Mouse (Mus musculus): ENCODE measurements around the gene Cd200r2.
"Not testable (repeated sequence)": the region's sequence is repeated elsewhere in the genome, so short reads cannot be mapped to it uniquely, and the experiment has no call there.

Gene Cd200r2

GRCm38 (mm10) chr16:44866797-44867196 is at the start of gene Cd200r2:
TSS of gene Cd200r2 (plus strand) at chr16:44867097.
- Histone ChIP-seq H3K27me3 (ENCODE audit: insufficient read depth, low read length) (no peaks in the 10 kb centered on the region), H3K9me3 (ENCODE audit: low read length) (peaks cover 14% of the 10 kb centered on the region), H3K4me3 (replicated peaks; ENCODE audit: low read length) (no peak within 1 kb of the TSS), H3K4me1 (replicated peaks; ENCODE audit: low read depth, low read length) (no peaks in the 10 kb centered on the region), H3K36me3 (ENCODE audit: insufficient read depth, low read length) (no peaks in the 10 kb centered on the region)
- no peak for TF ChIP-seq CTCF (conservative IDR thresholded peaks at IDR 0.05; ENCODE audit: low read length)
- TF ChIP-seq POU5F1 (IDR thresholded peaks at IDR 0.05; ENCODE audit: borderline replicate concordance, low read length), result no peak

- H3K27me3 ChIP-seq (ENCODE audit: insufficient read depth, low read length), result no peaks in the 10 kb centered on the region
- no peaks in the 10 kb centered on the region for H3K9me3 ChIP-seq (ENCODE audit: low read length)
- TF ChIP-seq POU5F1 (IDR thresholded peaks at IDR 0.05; ENCODE audit: borderline replicate concordance, low read length), result no peak
- TF ChIP-seq CTCF (conservative IDR thresholded peaks at IDR 0.05; ENCODE audit: low read length), result no peak
- TF ChIP-seq NANOG (IDR thresholded peaks at IDR 0.05; ENCODE audit: borderline replicate concordance, low read length), result no peak
- no peaks in the 10 kb centered on the region for H3K4me1 ChIP-seq (replicated peaks; ENCODE audit: low read depth, low read length)
- H3K4me3 ChIP-seq (replicated peaks; ENCODE audit: low read length), result no peak overlapping the region
- H3K36me3 ChIP-seq (ENCODE audit: insufficient read depth, low read length), result no peaks in the 10 kb centered on the region
Observed at GRCm38 (mm10) chr16:44818010-44818409, 48.9 kb upstream of the Cd200r2 start.

GRCm38 (mm10) chr16:44820545-44820944 is 46.4 kb upstream of the Cd200r2 start:
- peaks cover 10% of the 10 kb centered on the region for H3K9me3 ChIP-seq (ENCODE audit: low read length)
- no peaks in the 10 kb centered on the region for H3K27me3 ChIP-seq (ENCODE audit: insufficient read depth, low read length)
- no peak overlapping the region for H3K4me3 ChIP-seq (replicated peaks; ENCODE audit: low read length)
- TF ChIP-seq POU5F1 (IDR thresholded peaks at IDR 0.05; ENCODE audit: borderline replicate concordance, low read length), result no peak
- TF ChIP-seq CTCF (conservative IDR thresholded peaks at IDR 0.05; ENCODE audit: low read length), result no peak
- TF ChIP-seq NANOG (IDR thresholded peaks at IDR 0.05; ENCODE audit: borderline replicate concordance, low read length), result no peak
- H3K36me3 ChIP-seq (ENCODE audit: insufficient read depth, low read length), result no peaks in the 10 kb centered on the region
- no peaks in the 10 kb centered on the region for H3K4me1 ChIP-seq (replicated peaks; ENCODE audit: low read depth, low read length)

- H3K27me3 ChIP-seq (ENCODE audit: insufficient read depth, low read length), result no peaks in the 10 kb centered on the region
- no peak overlapping the region for H3K4me3 ChIP-seq (replicated peaks; ENCODE audit: low read length)
- no peaks in the 10 kb centered on the region for H3K4me1 ChIP-seq (replicated peaks; ENCODE audit: low read depth, low read length)
- no peaks in the 10 kb centered on the region for H3K36me3 ChIP-seq (ENCODE audit: insufficient read depth, low read length)
- TF ChIP-seq NANOG (IDR thresholded peaks at IDR 0.05; ENCODE audit: borderline replicate concordance, low read length) (no peak), CTCF (conservative IDR thresholded peaks at IDR 0.05; ENCODE audit: low read length) (no peak), POU5F1 (IDR thresholded peaks at IDR 0.05; ENCODE audit: borderline replicate concordance, low read length) (no peak)
- no peaks in the 10 kb centered on the region; the same call in 1 of the 2 replicates for H3K9me3 ChIP-seq (ENCODE audit: low read length)
Observed at GRCm38 (mm10) chr16:44832286-44832685, 34.6 kb upstream of the Cd200r2 start.

GRCm38 (mm10) chr16:44833189-44833588 is 33.7 kb upstream of the Cd200r2 start:
- H3K4me3 ChIP-seq (replicated peaks; ENCODE audit: low read length); H3K36me3 ChIP-seq (ENCODE audit: insufficient read depth, low read length); H3K9me3 ChIP-seq (ENCODE audit: low read length); H3K27me3 ChIP-seq (ENCODE audit: insufficient read depth, low read length); H3K4me1 ChIP-seq (replicated peaks; ENCODE audit: low read depth, low read length): not testable (repeated sequence)

- Histone ChIP-seq H3K4me1 (replicated peaks; ENCODE audit: low read depth, low read length) (no peaks in the 10 kb centered on the region), H3K36me3 (ENCODE audit: insufficient read depth, low read length) (no peaks in the 10 kb centered on the region), H3K27me3 (ENCODE audit: insufficient read depth, low read length) (no peaks in the 10 kb centered on the region), H3K9me3 (ENCODE audit: low read length) (no peaks in the 10 kb centered on the region), H3K4me3 (replicated peaks; ENCODE audit: low read length) (no peak overlapping the region)
- no peak for TF ChIP-seq NANOG (IDR thresholded peaks at IDR 0.05; ENCODE audit: borderline replicate concordance, low read length)
- no peak for TF ChIP-seq POU5F1 (IDR thresholded peaks at IDR 0.05; ENCODE audit: borderline replicate concordance, low read length)
- no peak for TF ChIP-seq CTCF (conservative IDR thresholded peaks at IDR 0.05; ENCODE audit: low read length)
Observed at GRCm38 (mm10) chr16:44875178-44875577, 8.3 kb downstream of the Cd200r2 start.

- Histone ChIP-seq H3K36me3 (ENCODE audit: insufficient read depth, low read length) (no peaks in the 10 kb centered on the region), H3K4me1 (replicated peaks; ENCODE audit: low read depth, low read length) (no peaks in the 10 kb centered on the region), H3K4me3 (replicated peaks; ENCODE audit: low read length) (no peak overlapping the region), H3K9me3 (ENCODE audit: low read length) (no peaks in the 10 kb centered on the region), H3K27me3 (ENCODE audit: insufficient read depth, low read length) (no peaks in the 10 kb centered on the region)
- TF ChIP-seq POU5F1 (IDR thresholded peaks at IDR 0.05; ENCODE audit: borderline replicate concordance, low read length) (no peak), CTCF (conservative IDR thresholded peaks at IDR 0.05; ENCODE audit: low read length) (no peak), NANOG (IDR thresholded peaks at IDR 0.05; ENCODE audit: borderline replicate concordance, low read length) (no peak)
Observed at GRCm38 (mm10) chr16:44876625-44877024, 9.7 kb downstream of the Cd200r2 start.

GRCm38 (mm10) chr16:44877595-44877994 is 10.7 kb downstream of the Cd200r2 start:
- H3K9me3 ChIP-seq (ENCODE audit: low read length), result no peaks in the 10 kb centered on the region
- H3K4me1 ChIP-seq (replicated peaks; ENCODE audit: low read depth, low read length), result no peaks in the 10 kb centered on the region
- no peaks in the 10 kb centered on the region for H3K36me3 ChIP-seq (ENCODE audit: insufficient read depth, low read length)
- H3K4me3 ChIP-seq (replicated peaks; ENCODE audit: low read length), result no peak overlapping the region
- TF ChIP-seq POU5F1 (IDR thresholded peaks at IDR 0.05; ENCODE audit: borderline replicate concordance, low read length) (no peak), NANOG (IDR thresholded peaks at IDR 0.05; ENCODE audit: borderline replicate concordance, low read length) (no peak), CTCF (conservative IDR thresholded peaks at IDR 0.05; ENCODE audit: low read length) (no peak)
- H3K27me3 ChIP-seq (ENCODE audit: insufficient read depth, low read length), result no peaks in the 10 kb centered on the region

GRCm38 (mm10) chr16:44890814-44891213 is 23.9 kb downstream of the Cd200r2 start:
- Histone ChIP-seq H3K27me3 (ENCODE audit: insufficient read depth, low read length) (no peaks in the 10 kb centered on the region), H3K36me3 (ENCODE audit: insufficient read depth, low read length) (no peaks in the 10 kb centered on the region), H3K9me3 (ENCODE audit: low read length) (no peaks in the 10 kb centered on the region), H3K4me3 (replicated peaks; ENCODE audit: low read length) (no peak overlapping the region), H3K4me1 (replicated peaks; ENCODE audit: low read depth, low read length) (no peaks in the 10 kb centered on the region)
- no peak for TF ChIP-seq NANOG (IDR thresholded peaks at IDR 0.05; ENCODE audit: borderline replicate concordance, low read length)
- TF ChIP-seq POU5F1 (IDR thresholded peaks at IDR 0.05; ENCODE audit: borderline replicate concordance, low read length), result no peak
- TF ChIP-seq CTCF (conservative IDR thresholded peaks at IDR 0.05; ENCODE audit: low read length), result no peak

All from E14TG2a.4 (cell line).